Mouse (Mus musculus) liver, embryonic 14.5 days (tissue): Measurements from ENCODE around the gene Mgl2. TPM values are rescaled to one million over a fixed set of nuclear protein-coding genes. Genes with fewer than 3 reads are reported as not detected.

Source experiments
- ATAC-seq: fragments of 200-750 bp; cut with Nextera tagmentation; 2 replicates; pipeline ENCODE4 v1.8.0; 2017; ENCODE audit warnings: moderate number of reproducible peaks, mild to moderate bottlenecking, moderate library complexity; ENCODE audit not compliant: insufficient read depth
- DNase-seq, 3 experiments: peaks; one replicate each; pipeline ENCODE4 v3.0.0-alpha.2; 2012 to 2013; ENCODE audit warnings: low read depth in 3 of 3, low spot score in 3 of 3
- H3K27ac ChIP-seq: fragments of 300-500 bp; sonication (generic); 2 replicates; pipeline ENCODE4 v1.5.1; 2014; ENCODE audit warnings: moderate library complexity, mild to moderate bottlenecking, control low read depth, inconsistent platforms
- H3K27me3 ChIP-seq: fragments of 300-500 bp; sonication (generic); 2 replicates; pipeline ENCODE4 v1.6.1; 2014; ENCODE audit warnings: mild to moderate bottlenecking, low read length, moderate library complexity; ENCODE audit not compliant: control insufficient read depth, insufficient read depth
- H3K36me3 ChIP-seq: fragments of 300-500 bp; sonication (generic); replicated peaks from 2 replicates; pipeline ENCODE4 v1.6.1; 2014; ENCODE audit warnings: low read depth; ENCODE audit not compliant: control insufficient read depth, insufficient read depth
- H3K4me1 ChIP-seq, 2 experiments: fragments of 200-500 bp in 1 of 2; fragments of 300-500 bp in 1 of 2; sonication (generic) in 1 of 2; replicated peaks; 2 replicates each; pipeline ENCODE4 v1.6.1; 2012 to 2014; ENCODE audit warnings: antibody characterized with exemption in 1 of 2, inconsistent platforms in 1 of 2, low read length in 1 of 2; ENCODE audit not compliant: control insufficient read depth in 2 of 2, insufficient read depth in 2 of 2
- H3K4me2 ChIP-seq: fragments of 300-500 bp; sonication (generic); 2 replicates; pipeline ENCODE4 v1.6.1; 2014; ENCODE audit warnings: low read depth, mild to moderate bottlenecking, control low read depth, moderate library complexity
- H3K4me3 ChIP-seq, 2 experiments: fragments of 200-500 bp in 1 of 2; fragments of 300-500 bp in 1 of 2; sonication (generic) in 1 of 2; 2 replicates each; pipeline ENCODE4 v1.5.1; 2012 to 2014; ENCODE audit warnings: low read depth in 2 of 2, low read length in 2 of 2, mild to moderate bottlenecking in 2 of 2, control low read depth in 1 of 2, inconsistent platforms in 1 of 2, moderate library complexity in 1 of 2; ENCODE audit not compliant: insufficient read depth in 1 of 2
- H3K9ac ChIP-seq: fragments of 300-500 bp; sonication (generic); replicated peaks from 2 replicates; pipeline ENCODE4 v1.6.1; 2014; ENCODE audit warnings: mild to moderate bottlenecking, control low read depth, moderate library complexity
- H3K9me3 ChIP-seq: fragments of 300-500 bp; sonication (generic); 2 replicates; pipeline ENCODE4 v1.6.1; 2016; ENCODE audit warnings: low read length, mixed read lengths; ENCODE audit not compliant: control insufficient read depth
- CTCF ChIP-seq: IDR thresholded peaks from 2 replicates; pipeline ENCODE4 v1.5.1; 2016; ENCODE audit warnings: antibody characterized with exemption, low read depth, control low read depth
- EP300 ChIP-seq: IDR thresholded peaks from 2 replicates; pipeline ENCODE4 v1.6.1; 2016; ENCODE audit warnings: antibody characterized with exemption, low read depth
- WGBS: fragments of 180-500 bp; shearing (Covaris S2); extraction: QIAGEN DNeasy Blood & Tissue Kit; methylation state at CpG from one replicate; pipeline ENCODE4 v1.1.7; 2014; ENCODE audit not compliant: insufficient replicate concordance; 5-methylcytosine and 5-hydroxymethylcytosine counted together
- polyA plus RNA-seq, 2 experiments: library from polyadenylated mRNA; depleted of rRNA in 1 of 2; stranded (reverse) in 1 of 2; unstranded in 1 of 2; fragments of >200 nt; fragmentation: Nextera tagmentation in 1 of 2; extraction: Ambion mirVana in 1 of 2; gene quantifications; 2 replicates each; pipeline versions ENCODE4 v1.2.1 to v1.2.3; 2012 to 2014

The Mgl2 gene
- 1.1 and 1.2 TPM in 2 replicates for polyA plus RNA-seq (2012; rRNA removed)
- polyA plus RNA-seq (2014; fragmentation: Nextera tagmentation; extraction: Ambion mirVana), result 1.9 and 2.2 TPM in 2 replicates

DNA sequence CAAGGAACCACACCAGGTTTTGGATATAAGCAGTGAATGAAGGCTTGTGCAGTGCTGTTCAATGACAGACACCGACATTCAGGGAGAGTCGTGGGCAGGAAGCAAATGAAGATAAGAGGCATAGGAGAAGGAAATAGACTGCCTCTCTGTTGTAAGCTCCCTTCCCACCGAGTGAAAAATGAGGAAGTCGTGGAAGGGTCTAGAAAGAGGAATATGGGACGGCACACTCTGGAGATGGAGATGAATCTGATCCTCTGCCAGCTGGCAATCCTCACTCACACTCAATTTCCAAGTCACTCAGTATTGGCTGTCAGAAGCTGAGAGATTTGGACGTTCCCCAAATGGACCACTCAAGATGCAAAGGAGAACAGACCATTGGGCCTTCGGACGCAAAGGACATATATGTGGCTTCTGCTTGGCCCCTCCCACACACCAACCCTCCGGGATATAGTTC is at the start of gene Mgl2:
Gene Mgl2, plus strand, starts transcription at position 404 of the 454 bp plus-strand sequence.
- Histone ChIP-seq H3K4me3 (no peak within 1 kb of the TSS), H3K4me1 (0 out of 4 replicates have a peak, but pooled peaks cover 0 to 2% of the 10 kb centered on the region in 2 experiments), H3K9ac (no peak within 1 kb of the TSS), H3K36me3 (no peaks in the 10 kb centered on the region), H3K27me3 (no peaks in the 10 kb centered on the region), H3K4me2 (no peak within 1 kb of the TSS), H3K9me3 (no peaks in the 10 kb centered on the region), H3K27ac (no peak within 1 kb of the TSS)
- no peak for TF ChIP-seq EP300
- no peak for TF ChIP-seq CTCF
- 16% methylated on average over 9 of the region's 9 CpGs for WGBS
- no peak for DNase-seq
- ATAC-seq, result no peak

- Histone ChIP-seq H3K4me2 (no peak overlapping the region), H3K9me3 (no peaks in the 10 kb centered on the region), H3K4me1 (peaks cover 8 to 17% of the 10 kb centered on the region in 2 experiments), H3K9ac (no peak overlapping the region), H3K27ac (no peak overlapping the region), H3K4me3 (no peak overlapping the region), H3K27me3 (no peaks in the 10 kb centered on the region), H3K36me3 (no peaks in the 10 kb centered on the region)
- WGBS, result 37% methylated on average over 15 of the region's 15 CpGs
- TF ChIP-seq EP300 (no peak), CTCF (no peak)
- ATAC-seq (no peak), DNase-seq (no peak)
Observed at GRCm38 (mm10) chr11:70080803-70081590, 49.1 kb upstream of the Mgl2 start.

DNA sequence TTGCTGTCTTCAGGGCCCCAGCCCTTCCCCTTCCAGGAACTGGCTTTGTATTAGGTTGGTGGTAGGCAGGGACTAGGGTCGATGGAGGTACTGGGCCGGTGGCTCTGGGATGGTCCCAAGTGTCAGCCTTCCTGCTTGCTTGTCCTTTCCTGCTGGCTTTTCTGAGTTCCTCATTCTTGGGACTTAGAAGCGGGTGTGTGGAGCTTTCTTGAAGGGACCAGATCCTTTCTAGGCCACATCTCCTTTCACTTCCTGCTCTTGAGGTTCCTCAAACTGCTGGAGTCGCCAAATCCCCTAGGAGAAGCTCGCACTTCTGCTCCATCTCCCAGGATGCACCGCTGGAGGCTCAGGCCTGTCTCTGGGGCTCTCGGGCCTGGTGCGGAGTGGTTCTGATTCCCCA is 45.6 kb upstream of the Mgl2 start:
- no peak for ATAC-seq
- no peak for DNase-seq
- H3K4me2 ChIP-seq, result no peak overlapping the region

DNA sequence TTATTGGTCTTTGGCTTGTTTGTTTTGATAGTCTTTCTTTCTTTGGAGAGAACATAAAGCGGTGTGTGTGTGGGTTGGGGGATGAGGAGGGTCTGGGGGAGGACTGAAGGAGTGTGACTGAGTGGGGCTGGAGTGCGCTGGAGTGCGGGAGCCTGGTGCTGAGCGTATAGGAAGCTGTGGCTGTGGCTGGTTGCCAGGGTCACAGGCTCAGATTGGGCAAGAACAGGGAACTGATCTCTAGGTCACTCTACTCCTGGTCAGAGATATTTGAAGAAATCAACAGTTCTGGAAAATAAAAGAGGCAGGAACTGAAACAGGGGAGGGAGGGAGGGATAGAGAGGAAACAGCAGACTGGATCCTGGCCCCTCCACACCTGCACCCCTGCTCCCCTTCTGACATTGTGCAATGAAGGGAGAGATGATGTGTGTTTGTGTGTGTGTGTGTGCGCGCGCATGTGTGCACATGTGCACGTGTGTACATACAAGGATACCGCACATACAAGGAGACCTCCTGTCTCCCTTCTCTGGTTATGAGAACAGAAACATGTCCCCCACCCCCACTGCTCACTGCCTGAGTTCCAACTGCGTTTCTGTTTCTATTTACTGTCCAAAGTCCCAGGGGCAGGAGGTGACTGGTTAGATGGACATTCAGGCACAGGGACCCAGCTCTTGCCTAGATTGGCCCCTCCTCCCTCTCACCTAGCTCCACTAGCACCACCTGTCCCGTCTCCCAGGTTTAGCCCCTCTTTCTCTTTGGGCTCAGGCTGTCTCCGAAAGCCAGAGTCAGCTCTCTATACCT is 37.9 kb upstream of the Mgl2 start, which contains the start of gene Asgr2:
Gene Asgr2, plus strand, starts transcription at position 659 of the 798 bp plus-strand sequence.
- TF ChIP-seq EP300 (no peak), CTCF (no peak)
- H3K4me3 ChIP-seq, result peak within 1 kb of the TSS in 1 of 2 experiments; percentile 36; a peak in 2 of 4 replicates
- WGBS, result 47% methylated on average over 12 of the region's 12 CpGs
- DNase-seq (peak in 2 of 3 experiments; percentile 24 to 28), ATAC-seq (peak; percentile 76)
- H3K27ac ChIP-seq, result no peak within 1 kb of the TSS
- H3K9me3 ChIP-seq, result no peaks in the 10 kb centered on the region
- H3K4me1 ChIP-seq, result peaks cover 0 to 11% of the 10 kb centered on the region in 2 experiments; a peak in 2 of 4 replicates
- H3K36me3 ChIP-seq, result no peaks in the 10 kb centered on the region
- no peak within 1 kb of the TSS for H3K9ac ChIP-seq
- H3K27me3 ChIP-seq, result no peaks in the 10 kb centered on the region
- H3K4me2 ChIP-seq, result peak within 1 kb of the TSS; percentile 33

More for the DNA sequence above, 45.6 kb upstream of the Mgl2 start:
- H3K36me3 ChIP-seq, result no peaks in the 10 kb centered on the region
- no peak overlapping the region for H3K27ac ChIP-seq
- no peaks in the 10 kb centered on the region for H3K9me3 ChIP-seq
- no peaks in the 10 kb centered on the region for H3K27me3 ChIP-seq
- H3K4me1 ChIP-seq, result no peaks in the 10 kb centered on the region; a peak in 1 of 4 replicates
- H3K9ac ChIP-seq, result no peak overlapping the region
- H3K4me3 ChIP-seq, result no peak overlapping the region
- TF ChIP-seq EP300 (no peak), CTCF (no peak)
- WGBS, result 44% methylated on average over 8 of the region's 8 CpGs

DNA sequence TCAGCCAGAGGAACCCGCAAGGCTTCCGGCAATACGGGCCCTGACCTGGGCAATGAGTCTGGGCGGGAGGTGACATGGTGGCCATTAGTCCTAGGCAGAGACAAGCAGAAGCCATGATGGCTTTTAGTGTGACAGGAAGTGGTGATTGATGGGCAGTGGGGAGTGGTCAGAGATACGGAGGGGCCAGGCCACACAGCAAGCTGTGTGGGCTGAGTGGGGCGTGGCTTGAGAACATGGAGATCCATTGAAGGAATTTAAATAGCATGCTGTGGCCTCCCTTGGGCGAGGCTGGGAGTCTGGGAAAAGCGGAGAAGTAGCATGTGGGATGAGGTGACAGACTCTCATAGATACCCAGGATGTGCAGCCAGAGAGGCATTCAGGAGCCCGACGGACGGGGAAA is 32.7 kb upstream of the Mgl2 start:
- H3K36me3 ChIP-seq, result no peaks in the 10 kb centered on the region

More for the DNA sequence above, 32.7 kb upstream of the Mgl2 start:
- ATAC-seq, result no peak
- Histone ChIP-seq H3K4me1 (peaks cover 0 to 5% of the 10 kb centered on the region in 2 experiments; a peak in 1 of 4 replicates), H3K4me2 (no peak overlapping the region), H3K27me3 (no peaks in the 10 kb centered on the region), H3K9ac (no peak overlapping the region), H3K27ac (no peak overlapping the region), H3K9me3 (no peaks in the 10 kb centered on the region), H3K4me3 (no peak overlapping the region)
- WGBS, result 56% methylated on average over 11 of the region's 11 CpGs
- DNase-seq, result no peak
- TF ChIP-seq EP300, result no peak
- no peak for TF ChIP-seq CTCF
